ENCODE assay signal across 8 mouse cellular contexts in genomic region chr17:79543907-79544522, GRCm38 (mm10).
DNase-seq lines count a peak whose midpoint lies in the region; ATAC-seq lines count a peak whose summit lies in the region.

No protein-coding gene starts in this region.

- ATAC-seq in hindbrain, embryonic 15.5 days (ENCODE audit: low FRiP score, low read depth): peak; percentile 80
- ATAC-seq in hindbrain, embryonic 11.5 days (ENCODE audit: low FRiP score): no peak
- ATAC-seq in cerebellum, adult (ENCODE audit: insufficient number of reproducible peaks, low FRiP score, low TSS enrichment): peak; percentile 52; the same call in 1 of the 2 replicates

- no peaks in the 10 kb centered on the region for H3K9me3 ChIP-seq in hindbrain, embryonic 15.5 days
- H3K9me3 ChIP-seq in hindbrain, embryonic 11.5 days (ENCODE audit: control insufficient read depth, low read length): no peaks in the 10 kb centered on the region

- no peaks in the 10 kb centered on the region for H3K4me1 ChIP-seq in hindbrain, embryonic 15.5 days (replicated peaks)
- H3K4me1 ChIP-seq in hindbrain, embryonic 11.5 days (replicated peaks; ENCODE audit: control insufficient read depth, insufficient read depth, low read length): no peaks in the 10 kb centered on the region

- H3K36me3 ChIP-seq in hindbrain, embryonic 15.5 days: no peaks in the 10 kb centered on the region
- H3K36me3 ChIP-seq in hindbrain, embryonic 11.5 days (ENCODE audit: control insufficient read depth, insufficient read depth, low read length): no peaks in the 10 kb centered on the region

- no peak overlapping the region for H3K4me3 ChIP-seq in hindbrain, embryonic 15.5 days
- no peak overlapping the region for H3K4me3 ChIP-seq in hindbrain, embryonic 11.5 days (ENCODE audit: low read depth, low read length)

- WGBS in hindbrain, embryonic 15.5 days: 55% methylated on average over 7 of the region's 7 CpGs
- 86% methylated on average over 7 of the region's 7 CpGs for WGBS in hindbrain, embryonic 11.5 days

- no peak overlapping the region for H3K9ac ChIP-seq in hindbrain, embryonic 15.5 days
- H3K9ac ChIP-seq in hindbrain, embryonic 11.5 days (ENCODE audit: low read depth, low read length): no peak overlapping the region

- DNase-seq in hindbrain, embryonic 11.5 days (ENCODE audit: low spot score): no peak
- peak; percentile 55 for DNase-seq in gonadal fat pad, adult 2 months (ENCODE audit: low read depth)
- DNase-seq in kidney, adult 9 months: peak; percentile 67
- peak; percentile 91 for DNase-seq in lung, postnatal 36 days
- peak; percentile 63 to 70 for DNase-seq in urinary bladder, postnatal 4 days (ENCODE audit: low spot score in 2 of 2)
- no peak for DNase-seq in thymus, postnatal 14 days

- peak overlapping the region; percentile 5; the same call in 1 of the 2 replicates for H3K4me2 ChIP-seq in hindbrain, embryonic 15.5 days
- no peak overlapping the region for H3K4me2 ChIP-seq in hindbrain, embryonic 11.5 days (replicated peaks; ENCODE audit: low read depth, low read length)

- H3K27me3 ChIP-seq in hindbrain, embryonic 15.5 days: no peaks in the 10 kb centered on the region
- no peaks in the 10 kb centered on the region for H3K27me3 ChIP-seq in hindbrain, embryonic 11.5 days (ENCODE audit: control insufficient read depth, insufficient read depth, low read length)

- peak overlapping the region; percentile 61 for H3K27ac ChIP-seq in hindbrain, embryonic 15.5 days (replicated peaks)
- H3K27ac ChIP-seq in hindbrain, embryonic 11.5 days (ENCODE audit: low read depth, low read length): no peak overlapping the region

Comparison
In these comparisons a context has a peak if more than half of its experiments do, and no peak if none do; other contexts are left out.
1. DNase-seq: peak in gonadal fat pad, adult 2 months (single experiment), kidney, adult 9 months (single experiment), lung, postnatal 36 days (single experiment) and urinary bladder, postnatal 4 days (2 of 2); none in hindbrain, embryonic 11.5 days (single experiment) and thymus, postnatal 14 days (single experiment).